Mouse (Mus musculus): ENCODE data around the gene Spc24.
A peak's percentile ranks its signal among the peaks of the same experiment; 100 is the strongest.

Spc24 gene

GRCm38 (mm10) chr9:21748491-21748890 is 11.6 kb downstream of the Spc24 start:
- DNase-seq (ENCODE audit: low read depth, low spot score) = no peak

- DNase-seq (ENCODE audit: low read depth, low spot score) = no peak
Measured at GRCm38 (mm10) chr9:21748033-21748432, 12.1 kb downstream of the Spc24 start.

GRCm38 (mm10) chr9:21747238-21747774 is 12.8 kb downstream of the Spc24 start:
- DNase-seq (ENCODE audit: low read depth, low spot score) = no peak

DNA sequence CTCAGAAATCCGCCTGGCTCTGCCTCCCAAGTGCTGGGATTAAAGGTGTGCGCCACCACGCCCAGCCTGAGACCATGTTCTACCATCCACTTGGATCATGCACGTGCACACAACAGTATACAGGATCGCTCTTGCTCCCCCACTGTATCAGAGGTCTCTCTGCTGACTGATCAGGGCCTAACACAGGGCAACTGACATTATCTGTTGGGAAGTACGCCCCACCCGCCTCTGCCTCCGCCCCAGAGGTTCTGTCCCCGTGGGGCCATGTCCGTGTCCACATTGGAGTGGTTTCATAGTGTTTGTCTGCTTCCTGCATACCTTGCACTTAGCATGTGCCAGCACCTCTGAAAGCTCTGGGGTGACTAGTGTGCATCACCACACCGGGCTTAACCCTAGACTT is 18.6 kb downstream of the Spc24 start:
- no peak for DNase-seq (ENCODE audit: low read depth, low spot score)

DNA sequence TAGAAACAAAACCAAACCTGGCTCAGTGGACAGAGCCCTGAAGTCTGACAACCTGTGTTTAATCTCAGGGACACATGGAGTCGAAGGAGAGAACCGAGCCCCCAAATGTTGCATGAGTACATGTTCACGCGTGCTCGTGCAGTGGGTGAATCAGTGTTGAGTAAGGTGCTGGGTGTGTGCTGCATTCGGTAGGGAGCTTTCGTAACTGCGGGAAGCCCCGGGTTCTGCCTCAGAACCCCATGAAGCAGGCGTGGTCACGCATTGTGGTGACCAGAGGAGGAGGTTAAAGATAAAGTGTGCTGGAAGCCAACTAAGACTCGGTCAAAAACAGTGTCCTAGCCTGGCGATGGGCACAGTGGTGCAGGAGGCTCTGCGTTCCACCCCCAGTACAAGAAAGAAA is 19.7 kb downstream of the Spc24 start:
- no peak for DNase-seq (ENCODE audit: low read depth, low spot score)

DNA sequence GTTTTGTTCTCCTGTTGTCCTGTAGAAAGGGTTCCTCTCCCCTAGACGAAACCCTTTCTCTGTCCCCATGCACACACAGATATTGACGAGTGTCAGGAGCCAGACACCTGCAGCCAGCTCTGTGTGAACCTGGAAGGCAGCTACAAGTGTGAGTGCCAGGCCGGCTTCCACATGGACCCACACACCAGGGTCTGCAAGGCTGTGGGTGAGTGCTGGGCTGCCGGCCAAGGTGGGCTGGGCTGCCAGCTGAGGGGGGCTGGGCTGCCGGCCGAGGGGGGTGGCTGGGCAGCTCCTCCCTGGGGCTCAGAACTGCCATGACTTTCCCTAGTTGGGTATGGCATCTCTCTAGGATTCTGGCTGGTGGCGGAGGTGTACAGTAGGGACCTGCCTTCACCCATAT is 21.3 kb downstream of the Spc24 start:
- DNase-seq (ENCODE audit: low read depth, low spot score) = no peak

- DNase-seq (ENCODE audit: low read depth, low spot score) = no peak
Measured at GRCm38 (mm10) chr9:21737188-21737587, 22.9 kb downstream of the Spc24 start.

GRCm38 (mm10) chr9:21736580-21736979 is 23.5 kb downstream of the Spc24 start:
- DNase-seq (ENCODE audit: low read depth, low spot score) = no peak

GRCm38 (mm10) chr9:21735126-21735525 is 25.0 kb downstream of the Spc24 start:
- DNase-seq (ENCODE audit: low read depth, low spot score) = no peak

- no peak for DNase-seq (ENCODE audit: low read depth, low spot score)
Measured at GRCm38 (mm10) chr9:21733989-21734388, 26.1 kb downstream of the Spc24 start.

DNA sequence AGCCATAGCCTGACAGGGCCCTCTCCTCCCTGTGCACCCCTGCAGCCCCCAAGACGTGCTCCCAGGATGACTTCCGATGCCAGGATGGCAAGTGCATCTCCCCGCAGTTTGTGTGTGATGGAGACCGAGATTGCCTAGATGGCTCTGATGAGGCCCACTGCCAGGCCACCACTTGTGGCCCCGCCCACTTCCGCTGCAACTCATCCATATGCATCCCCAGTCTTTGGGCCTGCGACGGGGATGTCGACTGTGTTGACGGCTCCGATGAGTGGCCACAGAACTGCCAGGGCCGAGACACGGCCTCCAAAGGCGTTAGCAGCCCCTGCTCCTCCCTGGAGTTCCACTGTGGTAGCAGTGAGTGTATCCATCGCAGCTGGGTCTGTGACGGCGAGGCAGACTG is 26.7 kb downstream of the Spc24 start:
- DNase-seq (ENCODE audit: low read depth, low spot score) = no peak

DNA sequence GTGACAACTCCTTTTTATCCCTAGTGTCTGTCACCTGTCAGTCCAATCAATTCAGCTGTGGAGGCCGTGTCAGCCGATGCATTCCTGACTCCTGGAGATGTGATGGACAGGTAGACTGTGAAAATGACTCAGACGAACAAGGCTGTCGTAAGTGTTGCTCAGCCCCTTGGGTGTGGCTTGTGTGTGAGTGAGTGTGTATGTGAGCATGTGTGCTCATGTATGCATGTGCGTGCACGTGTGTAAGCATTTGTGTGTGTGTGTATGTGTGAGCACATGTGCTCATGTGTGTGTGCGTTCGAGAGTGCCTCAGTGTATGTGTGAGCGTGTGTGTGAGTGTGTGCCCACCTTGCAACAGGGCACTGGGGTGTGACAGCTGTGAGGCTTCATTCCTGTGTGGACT is 27.8 kb downstream of the Spc24 start:
- DNase-seq (ENCODE audit: low read depth, low spot score) = no peak

GRCm38 (mm10) chr9:21729264-21729663 is 30.8 kb downstream of the Spc24 start:
- DNase-seq (ENCODE audit: low read depth, low spot score) = no peak

- DNase-seq (ENCODE audit: low read depth, low spot score) = no peak
Measured at GRCm38 (mm10) chr9:21728261-21728832, 31.8 kb downstream of the Spc24 start.

GRCm38 (mm10) chr9:21726218-21726975 is 33.7 kb downstream of the Spc24 start:
- no peak for DNase-seq (ENCODE audit: low read depth, low spot score)

GRCm38 (mm10) chr9:21725224-21726121 is 34.6 kb downstream of the Spc24 start:
- no peak for DNase-seq (ENCODE audit: low read depth, low spot score)

GRCm38 (mm10) chr9:21724147-21724536 is 36.0 kb downstream of the Spc24 start:
- peak; percentile 92 for DNase-seq (ENCODE audit: low read depth, low spot score)

- peak; percentile 91 for DNase-seq (ENCODE audit: low read depth, low spot score)
Measured at GRCm38 (mm10) chr9:21723377-21724146, 36.5 kb downstream of the Spc24 start, which contains the start of gene Ldlr. Ldlr (plus strand) TSS chr9:21723483.

GRCm38 (mm10) chr9:21721036-21721435 is 39.1 kb downstream of the Spc24 start:
- DNase-seq (ENCODE audit: low read depth, low spot score) = no peak

DNA sequence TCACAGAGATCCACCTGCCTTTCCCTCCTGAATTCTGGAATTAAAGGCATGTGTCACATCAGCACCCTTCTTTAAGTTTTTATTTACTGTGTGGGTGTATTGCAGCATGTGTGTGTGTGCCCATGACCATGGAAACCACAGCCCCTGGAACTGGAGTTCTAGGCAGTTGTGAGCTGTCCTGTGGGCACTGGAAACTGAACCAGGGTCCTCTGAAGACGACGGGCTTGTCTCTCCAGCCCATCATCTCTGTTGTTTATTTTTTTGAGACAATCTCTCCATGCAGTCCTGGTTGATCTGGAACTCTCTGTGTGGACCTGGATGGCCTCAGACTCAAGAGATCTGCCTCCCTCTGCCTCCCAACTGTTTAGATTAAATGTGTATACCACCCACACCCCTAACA is 43.1 kb downstream of the Spc24 start:
- DNase-seq (ENCODE audit: low read depth, low spot score) = no peak

- DNase-seq (ENCODE audit: low read depth, low spot score) = no peak
Measured at GRCm38 (mm10) chr9:21715298-21715697, 44.8 kb downstream of the Spc24 start.

All from forelimb bud, embryonic 11.5 days (tissue).